9 mouse cellular contexts compared by ENCODE assay signal in genomic region chr4:136980921-136981320, GRCm38 (mm10). TPM values are rescaled to one million over a fixed set of nuclear protein-coding genes. Genes with fewer than 3 reads are reported as not detected.
DNase-seq lines count a peak whose midpoint lies in the region; ATAC-seq lines count a peak whose summit lies in the region.
"Had no signal": no experiment of that assay in that cellular context is flagged by ENCODE, and none has a peak within 500 bp of the region (broad histone marks: within the 10 kb centered on the region; RNA-seq: fewer than 3 reads in every experiment).

No protein-coding gene starts in this region.

- peaks cover 12% of the 10 kb centered on the region; the same call in 1 of the 2 replicates for H3K4me1 ChIP-seq in hindbrain, embryonic 14.5 days (replicated peaks; ENCODE audit: control insufficient read depth, insufficient read depth, low read length)
- H3K4me1 ChIP-seq in hindbrain, embryonic 10.5 days (replicated peaks): peaks cover 24% of the 10 kb centered on the region

- peak overlapping the region; percentile 28; the same call in 1 of the 2 replicates for H3K9ac ChIP-seq in hindbrain, embryonic 14.5 days
- H3K9ac ChIP-seq: lung, embryonic 15.5 days had no signal

- no peak overlapping the region for H3K27ac ChIP-seq in hindbrain, embryonic 14.5 days
- H3K27ac ChIP-seq in hindbrain, embryonic 10.5 days: no peak overlapping the region; the same call in 1 of the 2 replicates
- H3K27ac ChIP-seq: layer of hippocampus, adult 2 months; lung, embryonic 15.5 days had no signal

- DNase-seq in hindbrain, embryonic 14.5 days (ENCODE audit: low spot score): no peak
- DNase-seq in hindbrain, embryonic 10.5 days (ENCODE audit: low spot score): no peak
- peak; percentile 32 for DNase-seq in urinary bladder, postnatal 14 days (ENCODE audit: low spot score)
- DNase-seq in urinary bladder, adult 2 months (ENCODE audit: low spot score): no peak
- DNase-seq in cerebellum, postnatal 25 days: peak; percentile 58 to 67
- DNase-seq in spleen, adult 18-20 months: no peak
- DNase-seq in frontal cortex, adult 2 months (ENCODE audit: extremely low spot score in 1 of 2, low spot score in 1 of 2): no peak

- 56% methylated on average over 4 of the region's 4 CpGs for WGBS in hindbrain, embryonic 14.5 days
- WGBS in hindbrain, embryonic 10.5 days: 83% methylated on average over 4 of the region's 4 CpGs

- ATAC-seq in hindbrain, embryonic 14.5 days (ENCODE audit: low FRiP score): no peak

- H3K4me2 ChIP-seq in hindbrain, embryonic 14.5 days (replicated peaks): no peak overlapping the region
- H3K4me2 ChIP-seq: lung, embryonic 15.5 days had no signal

- H3K9me3 ChIP-seq in hindbrain, embryonic 14.5 days (ENCODE audit: control insufficient read depth, low read length): no peaks in the 10 kb centered on the region
- no peaks in the 10 kb centered on the region for H3K9me3 ChIP-seq in hindbrain, embryonic 10.5 days
- H3K9me3 ChIP-seq: lung, embryonic 15.5 days had no signal

- H3K27me3 ChIP-seq in hindbrain, embryonic 14.5 days (ENCODE audit: control insufficient read depth, insufficient read depth, low read length): 0 out of 2 replicates have a peak, but pooled peaks cover 4% of the 10 kb centered on the region
- H3K27me3 ChIP-seq in hindbrain, embryonic 10.5 days (ENCODE audit: insufficient read depth, poor library complexity, severe bottlenecking): peaks cover 54% of the 10 kb centered on the region

- no peak overlapping the region for H3K4me3 ChIP-seq in hindbrain, embryonic 14.5 days (replicated peaks; ENCODE audit: low read length)
- H3K4me3 ChIP-seq in hindbrain, embryonic 10.5 days: no peak overlapping the region
- H3K4me3 ChIP-seq: layer of hippocampus, adult 2 months; lung, embryonic 15.5 days had no signal

- H3K36me3 ChIP-seq in hindbrain, embryonic 14.5 days (replicated peaks; ENCODE audit: control insufficient read depth, insufficient read depth): no peaks in the 10 kb centered on the region
- H3K36me3 ChIP-seq in hindbrain, embryonic 10.5 days: peaks cover 13% of the 10 kb centered on the region
- H3K36me3 ChIP-seq: lung, embryonic 15.5 days had no signal

RNA-seq across cellular contexts. Expression of gene Epha8, which starts 24.3 kb away (rescaled TPM):
- 13.8 and 15.5 TPM in 2 replicates for polyA plus RNA-seq in hindbrain, embryonic 14.5 days (2014; fragmentation: Nextera tagmentation; extraction: Ambion mirVana)
- polyA plus RNA-seq in hindbrain, embryonic 10.5 days (2016; fragmentation: Nextera tagmentation; extraction: Ambion mirVana): 2.4 and 4.6 TPM in 2 replicates
- polyA plus RNA-seq in urinary bladder, adult 2 months (2012; rRNA removed): 0.03 and 0.07 TPM in 2 replicates
- 5.1 and 6.4 TPM in 2 replicates for polyA plus RNA-seq in frontal cortex, adult 2 months (2012; rRNA removed)

Comparison
In these comparisons a context has a peak if more than half of its experiments do, and no peak if none do; other contexts are left out.
1. DNase-seq: peak in urinary bladder, postnatal 14 days (single experiment) and cerebellum, postnatal 25 days (2 of 2); none in hindbrain, embryonic 14.5 days (single experiment), hindbrain, embryonic 10.5 days (single experiment), urinary bladder, adult 2 months (single experiment), spleen, adult 18-20 months (0 of 2) and frontal cortex, adult 2 months (0 of 2).